Mouse (Mus musculus): ENCODE measurements at regions not wholly inside any gene's neighbourhood (a gene's known extent, or its start where the extent isn't known, plus 50 kb on each side); places are given as distances from the start of the nearest gene placed in this dataset.

GRCm38 (mm10) chr9:60972201-60972910 lies 178.0 kb downstream of the Uaca start:
- ATAC-seq (ENCODE audit: low FRiP score) (no peak), DNase-seq (ENCODE audit: low spot score) (peak; percentile 58)
- no peak overlapping the region for H3K4me2 ChIP-seq (ENCODE audit: low read depth, low read length, poor library complexity, severe bottlenecking)
- no peak overlapping the region for H3K27ac ChIP-seq (ENCODE audit: low read depth, low read length)
- H3K27me3 ChIP-seq (ENCODE audit: insufficient read depth, low read length), result peaks cover 8% of the 10 kb centered on the region; the same call in 1 of the 2 replicates
- H3K9ac ChIP-seq (replicated peaks; ENCODE audit: low read length, poor library complexity, severe bottlenecking), result no peak overlapping the region
- no peaks in the 10 kb centered on the region for H3K4me1 ChIP-seq (ENCODE audit: insufficient read depth, low read length)
- no peak overlapping the region for H3K4me3 ChIP-seq (ENCODE audit: low read depth, low read length)
- H3K9me3 ChIP-seq (ENCODE audit: low read length), result no peaks in the 10 kb centered on the region
- WGBS, result 72% methylated on average over 9 of the region's 9 CpGs
- H3K36me3 ChIP-seq (ENCODE audit: insufficient read depth, low read length), result no peaks in the 10 kb centered on the region
- TF ChIP-seq CTCF (IDR thresholded peaks at IDR 0.05), result no peak

- H3K36me3 ChIP-seq (ENCODE audit: insufficient read depth, low read length), result no peaks in the 10 kb centered on the region
- no peak overlapping the region for H3K4me3 ChIP-seq (ENCODE audit: low read depth, low read length)
- H3K4me1 ChIP-seq (ENCODE audit: insufficient read depth, low read length), result no peaks in the 10 kb centered on the region
- H3K27me3 ChIP-seq (ENCODE audit: insufficient read depth, low read length), result peaks cover 8% of the 10 kb centered on the region; the same call in 1 of the 2 replicates
- no peak for TF ChIP-seq CTCF (IDR thresholded peaks at IDR 0.05)
- no peak for DNase-seq (ENCODE audit: low spot score)
- ATAC-seq (ENCODE audit: low FRiP score), result no peak
- no peaks in the 10 kb centered on the region for H3K9me3 ChIP-seq (ENCODE audit: low read length)
- no peak overlapping the region for H3K4me2 ChIP-seq (ENCODE audit: low read depth, low read length, poor library complexity, severe bottlenecking)
- no peak overlapping the region for H3K9ac ChIP-seq (replicated peaks; ENCODE audit: low read length, poor library complexity, severe bottlenecking)
- H3K27ac ChIP-seq (ENCODE audit: low read depth, low read length), result no peak overlapping the region
- WGBS, result 94% methylated on average over 1 of the region's 1 CpGs
Measured at GRCm38 (mm10) chr9:60974546-60974945, 180.2 kb downstream of the Uaca start.

- ATAC-seq (ENCODE audit: low FRiP score), result no peak
Measured at GRCm38 (mm10) chr9:60982383-60983085, 188.2 kb downstream of the Uaca start.

GRCm38 (mm10) chr9:60983246-60983645 lies 188.9 kb downstream of the Uaca start:
- 81% methylated on average over 5 of the region's 5 CpGs for WGBS
- no peak for ATAC-seq (ENCODE audit: low FRiP score)
- H3K9ac ChIP-seq (replicated peaks; ENCODE audit: low read length, poor library complexity, severe bottlenecking), result no peak overlapping the region
- no peak overlapping the region for H3K4me2 ChIP-seq (ENCODE audit: low read depth, low read length, poor library complexity, severe bottlenecking)
- H3K4me1 ChIP-seq (ENCODE audit: insufficient read depth, low read length), result no peaks in the 10 kb centered on the region; the same call in 1 of the 2 replicates
- H3K27me3 ChIP-seq (ENCODE audit: insufficient read depth, low read length), result peaks cover 3% of the 10 kb centered on the region; the same call in 1 of the 2 replicates
- no peak for DNase-seq (ENCODE audit: low spot score)
- no peak for TF ChIP-seq CTCF (IDR thresholded peaks at IDR 0.05)
- H3K36me3 ChIP-seq (ENCODE audit: insufficient read depth, low read length), result no peaks in the 10 kb centered on the region
- H3K27ac ChIP-seq (ENCODE audit: low read depth, low read length), result no peak overlapping the region
- no peaks in the 10 kb centered on the region for H3K9me3 ChIP-seq (ENCODE audit: low read length)
- no peak overlapping the region for H3K4me3 ChIP-seq (ENCODE audit: low read depth, low read length)

More at GRCm38 (mm10) chr9:60982383-60983085, 188.2 kb downstream of the Uaca start:
- peak; percentile 54 for DNase-seq (ENCODE audit: low spot score)
- no peaks in the 10 kb centered on the region for H3K36me3 ChIP-seq (ENCODE audit: insufficient read depth, low read length)
- H3K9me3 ChIP-seq (ENCODE audit: low read length), result no peaks in the 10 kb centered on the region
- H3K4me1 ChIP-seq (ENCODE audit: insufficient read depth, low read length), result no peaks in the 10 kb centered on the region; the same call in 1 of the 2 replicates
- H3K9ac ChIP-seq (replicated peaks; ENCODE audit: low read length, poor library complexity, severe bottlenecking), result no peak overlapping the region
- no peak overlapping the region for H3K4me3 ChIP-seq (ENCODE audit: low read depth, low read length)
- TF ChIP-seq CTCF (IDR thresholded peaks at IDR 0.05), result no peak
- H3K27ac ChIP-seq (ENCODE audit: low read depth, low read length), result no peak overlapping the region
- WGBS, result 49% methylated on average over 13 of the region's 13 CpGs
- H3K27me3 ChIP-seq (ENCODE audit: insufficient read depth, low read length), result peaks cover 3% of the 10 kb centered on the region; the same call in 1 of the 2 replicates
- H3K4me2 ChIP-seq (ENCODE audit: low read depth, low read length, poor library complexity, severe bottlenecking), result no peak overlapping the region

DNA sequence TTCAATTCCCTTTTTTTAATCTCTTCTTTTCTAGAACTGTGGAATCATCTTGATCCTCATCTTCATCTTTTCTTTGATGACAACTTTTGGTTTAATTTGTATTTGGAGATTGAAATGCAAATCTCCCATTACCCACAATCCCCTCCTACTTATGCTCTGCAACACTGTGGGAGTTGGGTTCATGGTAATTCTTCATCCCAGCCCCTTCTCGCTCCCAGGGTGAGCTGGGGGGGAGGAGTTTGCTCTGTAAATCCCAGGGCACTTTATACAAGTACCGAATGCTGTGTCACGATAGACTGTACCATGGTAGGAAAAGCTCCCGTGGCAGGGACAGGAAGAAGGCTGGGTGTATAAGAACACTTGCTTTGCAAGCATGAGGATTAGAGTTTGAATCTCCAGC lies 193.8 kb downstream of the Uaca start:
- Histone ChIP-seq H3K27ac (ENCODE audit: low read depth, low read length) (no peak overlapping the region), H3K4me3 (ENCODE audit: low read depth, low read length) (no peak overlapping the region), H3K36me3 (ENCODE audit: insufficient read depth, low read length) (no peaks in the 10 kb centered on the region), H3K4me2 (ENCODE audit: low read depth, low read length, poor library complexity, severe bottlenecking) (no peak overlapping the region), H3K9me3 (ENCODE audit: low read length) (no peaks in the 10 kb centered on the region), H3K4me1 (ENCODE audit: insufficient read depth, low read length) (no peaks in the 10 kb centered on the region), H3K27me3 (ENCODE audit: insufficient read depth, low read length) (no peaks in the 10 kb centered on the region), H3K9ac (replicated peaks; ENCODE audit: low read length, poor library complexity, severe bottlenecking) (no peak overlapping the region)
- ATAC-seq (ENCODE audit: low FRiP score) (no peak), DNase-seq (ENCODE audit: low spot score) (no peak)
- no peak for TF ChIP-seq CTCF (IDR thresholded peaks at IDR 0.05)
- WGBS, result 53% methylated on average over 4 of the region's 4 CpGs
